In the genomic region with DNA sequence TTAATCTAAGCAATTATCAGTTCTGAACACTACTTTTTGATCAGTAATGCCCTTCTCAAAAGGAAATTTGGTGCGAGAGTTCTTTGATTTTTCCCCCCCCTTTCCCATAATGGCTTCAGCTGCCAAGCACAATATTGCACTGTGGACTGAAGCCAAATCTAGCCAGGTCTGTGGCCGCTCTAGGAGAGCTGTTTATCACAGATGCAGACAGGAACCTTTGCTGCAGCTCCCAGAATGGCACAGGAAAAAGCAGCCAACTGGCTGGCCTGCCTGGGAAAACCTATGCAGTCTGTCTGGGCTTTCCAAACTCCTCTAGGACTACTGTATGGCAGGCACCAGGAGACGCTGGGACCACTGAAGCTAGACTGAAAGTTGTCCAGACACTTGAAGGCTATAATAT, we compare ENCODE assay signal across 10 mouse cellular contexts.
DNase-seq lines count a peak whose midpoint lies in the region; ATAC-seq lines count a peak whose summit lies in the region.
"Had no signal": no experiment of that assay in that cellular context is flagged by ENCODE, and none has a peak within 500 bp of the region (broad histone marks: within the 10 kb centered on the region; RNA-seq: fewer than 3 reads in every experiment).

No protein-coding gene starts in this region.

- no peak overlapping the region for H3K4me3 ChIP-seq in kidney, embryonic 16.5 days (ENCODE audit: low read length)
- H3K4me3 ChIP-seq in neural tube, embryonic 12.5 days, result no peak overlapping the region
- H3K4me3 ChIP-seq: limb, embryonic 15.5 days had no signal

- no peak; the same call in 1 of the 2 replicates for ATAC-seq in kidney, embryonic 16.5 days (ENCODE audit: low FRiP score, low TSS enrichment)
- ATAC-seq in neural tube, embryonic 12.5 days (ENCODE audit: low FRiP score, low read depth), result 0 out of 2 replicates have a peak, but pooled peaks have one; percentile 37

- peak; percentile 20 to 41 for DNase-seq in kidney, postnatal 25 days
- DNase-seq in cerebellum, postnatal 36 days, result peak; percentile 46 to 49
- DNase-seq in heart, postnatal 10 days, result peak; percentile 47 to 68
- DNase-seq in spleen, adult 12 weeks (ENCODE audit: low spot score), result no peak
- DNase-seq in left cerebral cortex, postnatal 14 days (ENCODE audit: low spot score in 2 of 2), result no peak
- DNase-seq in ovary, postnatal 10 days (ENCODE audit: low spot score), result no peak
- DNase-seq: gastrocnemius, postnatal 14 days had no signal

- no peak overlapping the region for H3K27ac ChIP-seq in kidney, embryonic 16.5 days (ENCODE audit: low read length)
- 0 out of 2 replicates have a peak overlapping the region, but pooled peaks have one; percentile 34 for H3K27ac ChIP-seq in neural tube, embryonic 12.5 days
- H3K27ac ChIP-seq: limb, embryonic 15.5 days had no signal

- H3K9ac ChIP-seq in kidney, embryonic 16.5 days (replicated peaks; ENCODE audit: low read length), result no peak overlapping the region
- H3K9ac ChIP-seq in neural tube, embryonic 12.5 days, result no peak overlapping the region
- H3K9ac ChIP-seq: limb, embryonic 15.5 days had no signal

- no peaks in the 10 kb centered on the region for H3K36me3 ChIP-seq in kidney, embryonic 16.5 days (ENCODE audit: insufficient read depth, low read length)
- no peaks in the 10 kb centered on the region for H3K36me3 ChIP-seq in neural tube, embryonic 12.5 days
- H3K36me3 ChIP-seq: limb, embryonic 15.5 days had no signal

- intact Hi-C loops in heart, postnatal 10 days (cut with DNase I), result loop anchor here (10.0 kb wide), 1 partner anchor 717 kb away; no protein-coding TSS in a partner anchor
- intact Hi-C loops in left cerebral cortex, postnatal 14 days (cut with DNase I), result no loop called here

- H3K4me1 ChIP-seq in kidney, embryonic 16.5 days (ENCODE audit: insufficient read depth, low read length), result peaks cover 3% of the 10 kb centered on the region; the same call in 1 of the 2 replicates
- H3K4me1 ChIP-seq in neural tube, embryonic 12.5 days, result peaks cover 12% of the 10 kb centered on the region

- H3K4me2 ChIP-seq in kidney, embryonic 16.5 days (replicated peaks; ENCODE audit: low read depth, low read length), result no peak overlapping the region
- H3K4me2 ChIP-seq in neural tube, embryonic 12.5 days (replicated peaks), result no peak overlapping the region
- H3K4me2 ChIP-seq: limb, embryonic 15.5 days had no signal

- H3K27me3 ChIP-seq in kidney, embryonic 16.5 days (ENCODE audit: insufficient read depth, low read length), result no peaks in the 10 kb centered on the region
- H3K27me3 ChIP-seq in neural tube, embryonic 12.5 days (replicated peaks), result no peaks in the 10 kb centered on the region
- H3K27me3 ChIP-seq: limb, embryonic 15.5 days had no signal

- H3K9me3 ChIP-seq in kidney, embryonic 16.5 days (ENCODE audit: low read length), result no peaks in the 10 kb centered on the region
- H3K9me3 ChIP-seq in neural tube, embryonic 12.5 days, result no peaks in the 10 kb centered on the region
- H3K9me3 ChIP-seq: limb, embryonic 15.5 days had no signal

- 43% methylated on average over 3 of the region's 3 CpGs for WGBS in kidney, embryonic 16.5 days
- 30% methylated on average over 3 of the region's 3 CpGs for WGBS in neural tube, embryonic 12.5 days

Comparison
In these comparisons a context has a peak if more than half of its experiments do, and no peak if none do; other contexts are left out.
1. DNase-seq: peak in kidney, postnatal 25 days (2 of 2), cerebellum, postnatal 36 days (2 of 2) and heart, postnatal 10 days (2 of 2); none in spleen, adult 12 weeks (single experiment), left cerebral cortex, postnatal 14 days (0 of 2) and ovary, postnatal 10 days (single experiment).